Mouse (Mus musculus) brown adipose tissue, adult 24 weeks (tissue): Measurements from ENCODE around the gene Lgals3. TPM values are rescaled to one million over a fixed set of nuclear protein-coding genes. Genes with fewer than 3 reads are reported as not detected.

Source experiments
- H3K27ac ChIP-seq: fragments of 200-500 bp; replicated peaks from 2 replicates; pipeline ENCODE4 v1.5.1; 2012; ENCODE audit warnings: low read depth, mild to moderate bottlenecking, low read length
- H3K4me1 ChIP-seq: fragments of 200-500 bp; 2 replicates; pipeline ENCODE4 v1.6.1; 2012; ENCODE audit warnings: low read length, mixed read lengths; ENCODE audit not compliant: control insufficient read depth, insufficient read depth, insufficient read length
- H3K4me3 ChIP-seq: fragments of 200-500 bp; 2 replicates; pipeline ENCODE4 v1.5.1; 2012; ENCODE audit warnings: low read depth, mild to moderate bottlenecking, low read length, moderate library complexity; ENCODE audit not compliant: insufficient read depth
- polyA plus RNA-seq: library from polyadenylated mRNA; stranded (reverse); fragments of >200 nt; gene quantifications from 2 replicates; pipeline ENCODE4 v1.2.4, GENCODE M21; 2012; ENCODE audit not compliant: missing spikeins, insufficient read depth, insufficient read length

Gene Lgals3
- polyA plus RNA-seq, 1 experiment: 11.3 TPM

GRCm38 (mm10) chr14:47386125-47386524 lies 18.6 kb downstream of the Lgals3 start:
- Histone ChIP-seq H3K4me1 (peaks cover 4% of the 10 kb centered on the region; the same call in 1 of the 2 replicates), H3K4me3 (no peak overlapping the region), H3K27ac (no peak overlapping the region)

GRCm38 (mm10) chr14:47393354-47394094 lies 26.0 kb downstream of the Lgals3 start:
- H3K27ac ChIP-seq: no peak overlapping the region
- no peak overlapping the region for H3K4me3 ChIP-seq
- H3K4me1 ChIP-seq: no peaks in the 10 kb centered on the region

GRCm38 (mm10) chr14:47395007-47395406 lies 27.5 kb downstream of the Lgals3 start:
- no peak overlapping the region for H3K4me3 ChIP-seq
- H3K4me1 ChIP-seq: no peaks in the 10 kb centered on the region
- no peak overlapping the region for H3K27ac ChIP-seq

- no peak overlapping the region for H3K4me3 ChIP-seq
- no peaks in the 10 kb centered on the region for H3K4me1 ChIP-seq
- no peak overlapping the region for H3K27ac ChIP-seq
Measured at GRCm38 (mm10) chr14:47395462-47396026, 28.0 kb downstream of the Lgals3 start.

GRCm38 (mm10) chr14:47396165-47396652 lies 28.7 kb downstream of the Lgals3 start:
- Histone ChIP-seq H3K27ac (no peak overlapping the region), H3K4me1 (no peaks in the 10 kb centered on the region), H3K4me3 (no peak overlapping the region)

- Histone ChIP-seq H3K4me1 (no peaks in the 10 kb centered on the region), H3K27ac (no peak overlapping the region), H3K4me3 (no peak overlapping the region)
Measured at GRCm38 (mm10) chr14:47402735-47403134, 35.2 kb downstream of the Lgals3 start.

- H3K4me1 ChIP-seq: no peaks in the 10 kb centered on the region
- H3K4me3 ChIP-seq: no peak overlapping the region
- no peak overlapping the region for H3K27ac ChIP-seq
Measured at GRCm38 (mm10) chr14:47406000-47406399, 38.4 kb downstream of the Lgals3 start.

- H3K4me1 ChIP-seq: no peaks in the 10 kb centered on the region
- H3K27ac ChIP-seq: no peak overlapping the region
- no peak overlapping the region for H3K4me3 ChIP-seq
Measured at GRCm38 (mm10) chr14:47417346-47417745, 49.8 kb downstream of the Lgals3 start.

GRCm38 (mm10) chr14:47417775-47418665 lies 50.5 kb downstream of the Lgals3 start, which contains the start of gene Dlgap5:
Dlgap5 (minus strand) TSS chr14:47418407.
- Histone ChIP-seq H3K4me3 (peak within 1 kb of the TSS; percentile 64), H3K4me1 (no peaks in the 10 kb centered on the region), H3K27ac (no peak within 1 kb of the TSS)

GRCm38 (mm10) chr14:47418666-47418991 lies 51.1 kb downstream of the Lgals3 start:
- H3K4me1 ChIP-seq: no peaks in the 10 kb centered on the region
- no peak overlapping the region for H3K27ac ChIP-seq
- H3K4me3 ChIP-seq: peak overlapping the region; percentile 64

- Histone ChIP-seq H3K4me1 (no peaks in the 10 kb centered on the region), H3K27ac (no peak overlapping the region), H3K4me3 (no peak overlapping the region)
Measured at GRCm38 (mm10) chr14:47419034-47419625, 51.6 kb downstream of the Lgals3 start.

- H3K4me3 ChIP-seq: no peak overlapping the region
- H3K4me1 ChIP-seq: no peaks in the 10 kb centered on the region
Measured at GRCm38 (mm10) chr14:47419723-47420276, 52.2 kb downstream of the Lgals3 start.

GRCm38 (mm10) chr14:47421606-47422005 lies 54.1 kb downstream of the Lgals3 start:
- H3K27ac ChIP-seq: no peak overlapping the region
- H3K4me1 ChIP-seq: no peaks in the 10 kb centered on the region
- H3K4me3 ChIP-seq: no peak overlapping the region

More at GRCm38 (mm10) chr14:47419723-47420276, 52.2 kb downstream of the Lgals3 start:
- H3K27ac ChIP-seq: no peak overlapping the region

- Histone ChIP-seq H3K4me3 (no peak overlapping the region), H3K27ac (no peak overlapping the region), H3K4me1 (no peaks in the 10 kb centered on the region)
Measured at GRCm38 (mm10) chr14:47422466-47422865, 54.9 kb downstream of the Lgals3 start.

- H3K4me1 ChIP-seq: no peaks in the 10 kb centered on the region
- no peak overlapping the region for H3K4me3 ChIP-seq
- no peak overlapping the region for H3K27ac ChIP-seq
Measured at GRCm38 (mm10) chr14:47432987-47433386, 65.4 kb downstream of the Lgals3 start.
